Mouse (Mus musculus): ENCODE measurements around the gene Cryaa.

The Cryaa gene

DNA sequence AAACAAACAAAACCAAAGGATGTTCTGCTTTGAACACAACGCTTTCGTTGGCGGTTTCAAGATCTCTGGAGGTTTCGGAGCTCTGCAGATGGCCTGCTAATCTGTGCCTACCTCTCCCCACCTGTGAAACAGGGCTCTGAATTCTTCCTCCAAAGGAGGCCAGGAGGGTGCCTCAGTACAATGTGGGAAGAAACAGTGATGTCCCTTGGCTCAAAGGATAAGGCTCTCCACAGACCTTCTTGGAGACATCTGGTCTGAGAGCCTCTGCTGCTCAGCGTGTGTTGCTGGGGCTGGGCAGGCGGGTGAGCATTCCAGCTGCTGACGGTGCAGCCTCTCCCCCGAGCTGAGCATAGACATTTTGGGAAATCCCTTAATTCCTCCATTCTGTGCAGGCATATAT is at the start of gene Cryaa:
Gene Cryaa (plus strand): TSS at position 301 of the 400 bp plus-strand sequence.
- DNase-seq, result no peak

DNA sequence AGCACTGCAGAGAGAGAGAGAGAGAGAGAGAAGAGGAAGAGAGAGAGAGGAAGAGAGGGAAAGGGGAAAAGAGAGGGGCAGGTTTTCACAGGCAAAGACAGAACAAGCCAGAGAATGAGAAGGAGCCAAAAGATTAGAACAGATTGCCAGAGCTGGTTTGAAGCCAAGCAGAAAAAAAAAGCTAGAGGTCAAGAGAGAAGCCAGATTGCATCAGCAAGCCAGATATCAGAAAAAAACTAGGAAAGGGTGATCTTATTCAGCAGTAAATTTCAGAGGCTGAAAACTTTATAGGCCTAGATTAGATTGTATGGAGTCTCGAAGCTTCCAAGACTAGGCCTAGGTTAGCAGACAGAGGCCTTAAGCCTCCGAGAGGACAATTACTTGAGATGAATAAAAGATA is 49.6 kb upstream of the Cryaa start:
- no peak for DNase-seq

DNA sequence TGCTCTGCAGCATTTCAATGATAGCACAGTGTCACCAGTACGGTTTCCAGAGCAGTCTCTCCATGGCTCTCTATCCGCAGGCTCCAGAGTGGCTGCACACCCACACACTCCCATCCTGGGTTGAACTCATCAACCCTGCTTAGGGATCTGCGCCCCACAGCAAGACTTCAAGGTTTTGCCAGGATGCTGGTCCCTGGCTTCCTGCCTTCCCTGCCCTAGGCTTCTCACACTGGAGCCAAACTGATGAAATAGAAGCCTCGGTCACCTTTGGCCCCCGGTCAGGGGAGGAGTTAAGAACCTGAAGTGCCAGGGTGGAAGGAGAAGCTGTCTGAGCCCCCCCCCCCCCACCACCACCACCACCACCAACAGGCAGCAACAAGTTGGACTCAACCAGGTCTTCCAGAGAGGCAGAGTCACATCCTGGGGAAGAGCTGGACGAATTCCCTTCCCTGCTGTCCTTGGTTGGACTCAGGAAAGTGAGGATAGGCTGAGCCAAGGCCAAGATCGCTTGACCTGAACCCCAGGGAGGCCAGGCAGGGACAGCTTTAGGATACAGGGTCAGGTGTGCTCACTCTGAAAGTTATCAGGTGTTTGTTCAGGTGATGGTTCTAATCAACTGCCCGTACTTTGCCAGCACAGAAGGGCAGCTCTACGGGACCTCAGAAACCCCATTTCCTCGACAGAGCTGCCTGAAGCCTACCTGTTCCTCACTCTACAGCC is 46.4 kb upstream of the Cryaa start:
- no peak for DNase-seq

DNA sequence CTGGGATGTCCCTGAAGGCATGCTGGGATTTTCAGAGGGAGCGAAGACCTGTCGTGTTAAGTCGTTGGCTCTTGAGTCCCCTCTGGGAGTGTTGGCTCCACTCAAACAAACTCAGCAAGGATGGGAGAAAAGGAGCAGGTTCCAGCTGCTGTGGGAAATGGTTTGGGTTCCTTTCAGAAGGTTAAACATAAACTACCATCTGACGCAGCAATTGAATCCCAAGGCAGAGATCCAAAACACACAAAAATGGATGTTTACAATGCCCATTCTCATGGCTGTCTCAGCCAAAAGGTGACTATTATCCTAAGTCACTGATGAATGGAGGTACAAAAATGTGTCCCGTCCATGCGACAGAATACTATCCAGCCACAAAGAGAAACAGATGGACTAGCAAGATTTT is 44.6 kb upstream of the Cryaa start:
- DNase-seq, result no peak

DNA sequence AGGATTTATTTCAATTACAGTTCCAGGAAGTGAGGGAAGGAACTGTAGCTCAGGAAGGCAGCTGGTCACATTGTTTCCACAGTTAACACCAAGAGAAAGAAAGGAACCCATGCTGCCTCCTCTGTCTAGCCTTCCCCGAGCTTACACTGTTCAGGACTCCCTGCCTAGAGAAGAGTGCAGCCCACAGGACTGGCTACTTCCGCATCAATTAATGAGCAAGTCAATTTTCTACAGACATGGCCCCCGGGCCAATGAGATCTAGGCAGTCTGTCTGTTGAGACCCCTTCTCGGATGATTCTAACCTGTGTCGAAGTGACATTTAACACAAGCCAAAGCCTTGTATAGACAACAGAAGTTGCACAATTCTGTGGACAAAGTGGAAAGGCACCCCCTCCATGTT is 42.7 kb upstream of the Cryaa start:
- no peak for DNase-seq

DNA sequence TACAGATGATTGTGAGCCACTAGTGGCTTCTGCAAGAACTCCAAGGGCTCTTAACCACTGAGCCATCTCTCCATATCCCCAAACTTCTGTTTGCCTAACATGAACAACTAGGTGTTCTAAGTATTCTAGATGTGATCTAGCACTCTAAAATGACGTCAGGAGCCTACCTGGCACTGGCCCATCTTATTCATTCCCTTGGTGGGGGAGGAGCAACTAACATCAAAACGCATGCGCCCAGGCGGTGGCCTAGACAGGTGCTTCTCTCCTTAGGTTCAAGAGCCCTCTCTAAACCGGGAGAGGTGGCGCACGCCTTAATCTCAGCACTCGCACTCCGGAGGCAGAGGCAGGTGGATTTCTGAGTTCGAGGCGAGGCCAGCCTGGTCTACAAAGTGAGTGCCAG is 41.8 kb upstream of the Cryaa start:
- DNase-seq, result no peak

DNA sequence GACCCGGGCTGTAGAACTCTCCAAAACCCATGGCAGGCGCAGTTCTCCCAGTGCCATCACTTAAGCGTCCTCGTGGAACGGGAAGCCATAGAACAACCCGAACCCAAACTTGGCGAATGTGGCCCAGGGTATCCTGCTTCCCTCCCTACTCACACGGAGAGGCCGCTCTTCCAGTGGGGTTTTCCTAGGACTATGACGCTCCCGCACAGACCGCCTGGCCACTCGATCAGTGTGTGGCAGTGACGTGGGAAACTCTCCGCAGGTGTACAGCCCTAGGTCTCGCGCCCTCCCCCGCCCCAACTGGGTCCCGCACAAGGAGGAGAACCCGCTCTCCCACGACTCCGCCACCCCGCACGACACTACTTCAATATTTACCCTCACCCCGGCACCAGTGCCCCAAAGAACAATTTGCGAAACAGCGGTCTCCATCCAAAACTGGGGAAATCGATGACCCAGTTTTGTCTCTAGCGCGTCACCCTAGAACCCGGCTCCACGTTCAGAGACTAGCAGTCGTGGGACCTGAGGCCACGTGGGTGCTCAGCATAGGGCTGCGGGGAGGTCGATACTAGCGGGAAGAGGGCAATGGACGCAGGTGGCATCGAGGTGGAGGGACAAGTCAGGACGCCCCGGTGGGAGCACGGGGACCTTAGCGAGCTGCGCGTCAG is 41.2 kb upstream of the Cryaa start:
- no peak for DNase-seq

DNA sequence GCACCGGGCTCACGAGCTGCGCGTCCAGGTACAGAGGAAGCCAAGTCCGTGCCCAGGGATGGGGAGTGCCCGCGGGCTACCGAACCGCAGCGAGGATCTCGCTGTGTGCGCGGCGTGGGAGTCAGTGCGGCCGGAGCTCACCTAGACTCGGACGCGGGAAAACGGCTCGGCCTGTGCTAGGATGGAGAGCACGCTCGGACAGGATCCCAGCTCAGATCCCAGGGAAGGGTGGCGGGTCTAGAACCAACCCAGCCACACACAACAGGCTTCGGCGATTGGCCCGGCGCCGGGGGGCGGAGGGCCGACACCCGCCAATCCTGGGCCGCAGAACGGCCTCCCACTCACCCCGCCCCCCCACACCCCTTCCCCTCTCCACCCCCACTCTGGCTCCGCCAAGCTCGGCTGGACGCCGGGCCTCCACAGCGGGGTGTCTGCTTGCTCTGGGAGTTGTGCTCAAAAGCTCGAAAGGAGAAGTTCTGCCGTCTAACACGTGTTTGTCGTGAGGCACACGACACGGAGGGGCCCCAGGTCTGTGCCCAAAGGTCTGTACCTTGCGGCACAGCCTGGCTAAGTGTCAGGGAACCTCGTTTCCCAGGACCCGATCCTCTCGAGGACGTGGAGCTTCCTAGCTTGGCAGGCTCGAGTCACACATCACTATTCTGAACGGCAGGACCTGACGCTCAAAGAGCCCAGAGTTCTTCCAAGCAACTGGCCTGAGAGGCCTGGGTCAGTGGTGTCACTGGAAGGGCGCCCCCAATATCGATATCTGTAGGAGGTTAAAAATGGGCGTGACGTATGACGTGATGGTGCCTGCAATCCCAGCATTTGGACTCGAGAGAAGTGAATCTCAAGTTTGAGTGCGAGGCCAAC is 40.4 kb upstream of the Cryaa start, which contains the start of gene Cbs:
Gene Cbs (minus strand): TSS at position 297 of the 870 bp plus-strand sequence.
- DNase-seq, result peak; percentile 47

DNA sequence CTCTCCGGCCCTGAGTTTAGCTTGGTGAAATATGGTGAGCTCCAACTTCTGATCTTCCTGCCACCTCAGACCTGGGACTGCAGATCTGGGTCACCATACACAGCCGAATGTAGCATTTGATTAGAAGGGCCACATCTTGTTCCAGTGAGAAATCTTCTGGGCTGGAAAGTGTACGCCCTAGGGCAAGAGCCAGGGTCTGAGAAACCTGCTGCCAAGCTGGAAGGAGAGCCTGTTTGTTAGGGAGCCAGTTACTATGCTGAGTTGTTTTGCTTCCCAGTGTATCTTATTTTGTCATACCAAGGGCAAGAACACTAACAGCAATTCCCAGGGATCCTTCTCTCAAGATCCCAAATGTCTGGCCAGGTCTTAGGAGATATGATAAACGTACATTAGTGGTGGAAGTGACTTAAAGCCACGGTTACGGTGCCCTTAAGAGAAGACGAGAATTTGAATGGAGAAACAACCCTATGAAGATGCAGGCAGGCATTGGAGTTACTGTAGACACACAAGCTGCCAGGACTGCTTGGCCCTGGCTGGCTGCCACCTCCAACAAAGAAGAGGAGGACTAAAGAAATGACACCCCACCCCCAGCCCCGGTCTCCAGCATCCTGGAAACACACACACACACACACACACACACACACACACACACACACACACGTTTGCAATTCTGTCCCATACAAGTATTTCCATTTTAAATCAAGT is 39.6 kb upstream of the Cryaa start:
- no peak for DNase-seq

DNA sequence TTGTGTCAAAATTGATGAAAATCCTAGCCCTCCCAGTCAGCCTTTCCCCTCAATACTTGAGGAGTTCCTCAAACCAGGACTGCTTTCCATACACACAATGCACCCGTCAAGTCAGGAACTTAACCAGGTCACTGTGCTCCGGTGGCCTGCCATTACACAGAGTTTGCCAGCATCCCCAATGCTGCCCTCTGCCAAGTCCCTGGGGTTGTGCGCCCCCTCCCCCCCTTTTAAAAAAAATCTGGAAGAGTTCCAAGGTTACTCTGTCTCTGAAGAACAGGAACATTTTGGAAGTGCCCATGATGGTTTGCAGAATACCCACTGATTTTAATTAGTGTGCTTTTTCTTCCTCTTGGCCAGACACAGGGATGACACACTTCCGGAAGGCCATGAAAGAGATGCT is 38.0 kb upstream of the Cryaa start:
- DNase-seq, result no peak

DNA sequence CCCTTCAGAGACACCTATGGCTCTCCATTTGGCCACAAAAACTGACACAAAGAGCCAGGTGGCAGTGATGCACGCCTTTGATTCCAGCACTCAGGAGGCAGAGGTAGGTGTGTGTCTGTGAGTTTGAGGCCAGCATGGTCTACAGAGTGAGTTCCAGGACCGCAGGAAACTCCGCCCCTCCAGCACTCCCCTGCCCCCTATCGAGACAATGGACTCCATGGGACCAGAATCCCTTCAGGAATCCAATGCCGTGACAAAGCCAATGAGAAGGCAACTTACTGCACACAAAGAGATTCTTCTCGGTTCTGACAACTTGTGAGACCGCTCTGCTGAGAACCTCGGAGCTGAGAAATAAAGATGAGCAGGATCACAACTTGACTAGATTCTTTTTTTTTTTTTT is 35.3 kb upstream of the Cryaa start:
- no peak for DNase-seq

DNA sequence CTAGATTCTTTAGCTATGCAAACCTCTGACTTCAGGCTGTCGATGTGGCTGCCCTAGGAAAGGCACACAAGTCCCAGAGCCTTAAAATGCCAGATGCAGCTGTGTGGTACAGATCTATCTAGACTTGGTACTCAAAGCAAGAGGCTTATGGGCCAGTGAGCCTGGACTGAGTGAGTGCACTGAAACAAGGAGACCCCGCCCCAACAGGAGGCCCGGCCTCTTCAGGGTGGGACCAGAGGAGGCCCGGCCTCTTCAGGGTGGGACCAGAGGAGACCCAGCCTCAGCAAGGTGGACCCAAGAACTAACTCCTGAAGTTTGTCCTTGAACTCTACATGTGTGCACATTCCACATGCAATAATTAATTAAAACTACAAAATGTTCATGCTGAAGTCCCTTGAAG is 34.7 kb upstream of the Cryaa start:
- DNase-seq, result no peak

DNA sequence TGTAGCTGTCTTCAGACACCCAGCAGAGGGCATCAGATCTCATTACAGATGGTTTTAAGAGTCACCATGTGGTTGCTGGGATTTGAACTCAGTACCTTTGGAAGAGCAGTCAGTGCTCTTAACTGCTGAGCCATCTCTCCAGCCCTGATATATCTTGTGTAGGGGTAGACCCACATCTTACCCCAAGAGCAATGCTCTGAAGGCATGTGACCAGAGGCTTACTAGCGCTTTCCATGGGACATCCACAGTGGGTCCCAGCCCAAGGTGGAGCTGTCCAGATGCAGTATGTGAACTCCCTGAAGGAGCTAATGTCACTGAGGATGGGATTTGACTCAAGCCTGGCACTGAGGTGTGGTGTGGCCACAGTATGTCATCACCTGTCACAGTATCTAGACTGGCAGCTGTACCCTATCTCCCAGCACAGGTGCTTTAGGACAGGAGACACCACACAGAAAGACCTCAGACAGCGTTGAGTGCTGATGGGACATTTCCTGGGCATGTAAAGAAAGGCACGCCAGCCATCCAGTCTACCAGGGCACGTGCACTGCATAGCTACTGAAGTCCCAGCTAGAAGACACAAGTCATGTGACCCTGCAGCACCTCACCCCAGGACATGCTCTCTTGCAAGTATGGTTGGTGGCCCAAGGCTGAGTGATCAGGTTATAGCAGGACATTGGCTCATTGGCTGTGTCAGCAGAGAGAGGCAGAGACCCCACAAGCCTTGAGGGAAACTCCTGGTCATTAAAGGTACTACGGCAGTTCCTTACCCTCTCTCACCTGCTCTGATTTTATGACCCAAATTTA is 31.2 kb upstream of the Cryaa start:
- DNase-seq, result no peak

DNA sequence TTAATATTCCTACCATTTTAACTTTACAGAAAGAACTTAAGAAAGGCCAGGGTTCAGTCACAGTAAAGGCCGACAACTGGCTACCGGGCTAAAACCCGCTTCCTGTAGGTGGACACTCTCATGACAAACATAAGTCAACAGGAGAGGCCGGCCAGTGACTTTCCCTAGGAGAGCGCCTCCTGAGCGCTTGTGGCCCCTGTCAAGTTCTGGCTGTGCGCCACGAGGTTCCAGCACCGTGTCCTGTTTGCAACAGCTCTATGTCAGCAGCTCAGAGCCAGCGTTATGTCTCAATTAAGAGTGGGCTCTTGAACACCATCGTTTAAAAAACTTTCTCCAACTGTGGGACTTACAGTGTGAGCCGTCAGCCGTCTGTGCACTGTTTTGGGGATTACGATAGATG is 25.5 kb upstream of the Cryaa start:
- DNase-seq, result no peak

DNA sequence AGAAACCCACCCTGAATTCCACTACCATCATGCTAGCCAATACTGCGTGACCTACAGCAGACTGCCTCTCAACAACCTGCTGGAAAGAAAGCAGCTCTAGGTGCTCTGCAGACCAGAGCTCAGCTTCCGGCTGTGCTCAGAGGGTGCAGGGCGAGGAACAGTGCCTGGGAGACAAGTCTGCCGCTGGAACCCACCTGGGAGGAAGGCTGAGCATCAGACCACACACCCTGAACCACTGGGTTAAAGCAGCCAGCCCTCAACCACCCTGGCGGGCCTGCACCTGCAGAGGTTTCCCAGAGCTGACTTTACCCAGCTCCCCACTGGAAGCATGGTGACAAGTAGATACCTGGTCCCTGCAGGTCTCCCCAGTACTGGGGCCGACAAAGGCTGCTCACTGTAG is 24.3 kb upstream of the Cryaa start:
- peak; percentile 50 for DNase-seq

DNA sequence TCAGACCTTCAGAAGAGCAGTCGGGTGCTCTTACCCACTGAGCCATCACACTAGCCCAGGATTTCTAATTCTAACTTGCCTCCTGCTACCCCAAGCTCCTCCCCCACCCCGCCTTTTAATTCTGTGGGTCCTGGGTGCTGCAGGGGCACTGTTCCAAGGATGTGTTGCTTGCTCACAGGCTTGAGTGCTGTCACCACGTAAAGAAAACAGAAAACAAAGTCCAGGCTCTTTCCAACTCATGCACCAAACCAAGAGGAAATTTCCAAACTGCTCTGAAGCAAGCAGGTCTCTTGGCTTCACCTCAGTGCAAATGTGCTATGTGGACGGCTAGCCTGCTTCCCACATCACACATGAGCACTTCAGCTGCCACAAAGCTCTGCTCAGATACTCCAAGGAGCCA is 22.2 kb upstream of the Cryaa start:
- no peak for DNase-seq

DNA sequence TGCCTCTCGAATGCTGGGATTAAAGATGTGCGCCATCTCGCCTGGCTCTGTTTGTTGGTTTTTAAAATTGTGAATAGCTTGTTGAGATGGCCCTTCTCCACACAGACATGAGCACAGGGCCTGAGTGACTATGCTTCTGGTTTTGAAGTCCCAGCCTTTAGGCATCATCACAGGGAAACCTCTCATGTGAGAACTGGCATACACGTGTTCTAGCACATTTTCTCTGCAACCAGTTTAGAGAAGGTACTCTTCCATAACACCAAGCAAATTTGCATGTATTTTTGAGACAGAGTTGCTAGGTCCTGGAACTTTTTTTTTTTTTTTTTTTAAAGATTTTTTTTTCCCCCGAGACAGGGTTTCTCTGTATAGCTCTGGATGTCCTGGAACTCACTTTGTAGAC is 20.9 kb upstream of the Cryaa start:
- no peak for DNase-seq

DNA sequence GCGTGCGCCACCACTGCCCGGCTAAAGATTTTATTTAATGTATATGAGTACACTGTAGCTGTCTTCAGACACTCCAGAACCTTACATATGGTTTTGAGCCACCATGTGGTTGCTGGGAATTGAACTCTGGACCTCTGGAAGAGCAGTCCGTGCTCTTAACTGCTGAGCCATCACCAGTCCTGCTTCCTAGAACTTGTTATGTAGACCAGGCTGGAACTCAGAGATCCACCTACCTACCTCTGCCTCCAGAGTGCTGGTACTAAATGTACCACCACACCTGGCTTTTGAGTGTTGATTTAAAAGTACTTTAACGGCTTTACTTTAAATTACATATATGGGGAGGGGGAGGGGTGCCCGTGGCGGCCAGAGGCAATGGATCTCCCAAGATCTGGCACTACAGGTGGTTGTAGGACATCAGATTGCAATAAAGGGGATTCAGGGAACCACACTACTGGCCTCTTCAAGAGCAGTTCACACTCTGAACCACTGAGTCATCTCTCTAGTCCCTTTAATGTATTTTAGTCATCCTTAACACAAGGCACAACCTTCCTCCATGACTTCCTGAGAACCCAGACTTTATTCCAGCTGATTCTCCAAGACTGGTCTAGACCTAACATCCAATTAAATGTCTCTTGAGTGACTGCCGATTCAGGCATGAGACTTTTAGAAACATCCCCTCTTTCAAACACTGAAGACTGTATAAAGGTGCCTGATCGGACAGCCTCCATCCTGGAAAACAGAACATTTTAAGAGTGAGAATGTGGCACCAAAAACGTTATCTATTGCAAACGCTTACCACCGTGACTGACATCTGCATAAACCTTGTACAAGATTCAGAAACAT is 20.2 kb upstream of the Cryaa start:
- no peak for DNase-seq

DNA sequence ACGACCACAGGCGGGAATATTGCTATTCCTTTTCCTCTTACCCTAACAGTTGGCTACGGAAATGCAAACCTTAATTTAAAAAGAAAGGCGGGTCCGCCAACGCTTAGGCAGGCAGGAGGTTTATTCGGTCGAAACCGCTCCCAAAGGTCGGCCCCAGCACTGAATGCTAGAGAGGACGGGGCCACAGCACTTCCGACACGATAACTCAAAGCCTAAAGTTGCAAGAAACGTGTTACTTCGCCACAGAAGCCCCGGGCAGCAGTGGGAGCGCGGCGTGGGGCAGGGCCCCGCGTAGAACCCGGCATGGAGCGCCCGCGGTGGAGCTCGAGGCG is 19.5 kb upstream of the Cryaa start:
- DNase-seq, result no peak

DNA sequence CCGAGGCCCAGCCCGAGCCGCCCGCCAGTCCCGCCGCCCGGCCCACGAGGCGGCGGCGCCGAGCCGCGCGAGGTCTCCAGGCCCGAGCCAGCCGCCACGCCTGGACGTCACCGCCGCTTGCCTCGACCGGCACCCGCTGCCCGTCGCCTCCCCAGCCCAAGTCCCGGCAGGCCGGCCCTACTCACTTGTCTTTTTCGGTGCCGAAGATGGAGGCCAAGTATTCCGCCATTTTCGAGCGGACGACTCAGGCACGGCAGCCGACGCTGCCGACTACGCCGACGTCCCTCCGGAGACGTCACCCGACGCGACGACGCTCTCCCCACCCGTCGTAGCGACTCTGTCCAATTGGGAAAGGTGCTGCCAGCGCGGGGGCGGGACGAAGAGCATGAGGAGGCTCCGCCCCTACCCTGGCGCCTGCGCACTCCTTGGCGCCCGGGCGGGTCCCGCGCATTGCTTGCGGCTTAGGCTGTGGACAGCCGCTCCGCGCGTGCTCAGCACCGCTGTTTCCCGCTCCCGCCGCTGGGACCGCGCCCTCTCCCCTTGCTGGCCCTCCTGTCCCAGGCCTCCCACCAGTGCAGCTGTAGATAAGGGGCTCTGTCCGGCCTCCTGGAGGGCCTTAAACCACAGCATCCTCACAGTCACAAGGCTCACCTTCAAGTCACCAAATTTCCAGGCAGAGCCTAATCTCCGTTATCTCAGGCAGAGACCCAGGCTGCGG is 19.0 kb upstream of the Cryaa start, which contains the start of gene U2af1:
Gene U2af1 (minus strand): TSS at position 425 of the 718 bp plus-strand sequence.
- peak; percentile 98 for DNase-seq

Data from thymus, postnatal 25 days (tissue).